Mouse (Mus musculus): ENCODE data around the gene Cobl. TPM values are rescaled to one million over a fixed set of nuclear protein-coding genes. Genes with fewer than 3 reads are reported as not detected.

Gene Cobl
- polyA plus RNA-seq, 1 experiment from 2014 or later: 15.6 TPM

DNA sequence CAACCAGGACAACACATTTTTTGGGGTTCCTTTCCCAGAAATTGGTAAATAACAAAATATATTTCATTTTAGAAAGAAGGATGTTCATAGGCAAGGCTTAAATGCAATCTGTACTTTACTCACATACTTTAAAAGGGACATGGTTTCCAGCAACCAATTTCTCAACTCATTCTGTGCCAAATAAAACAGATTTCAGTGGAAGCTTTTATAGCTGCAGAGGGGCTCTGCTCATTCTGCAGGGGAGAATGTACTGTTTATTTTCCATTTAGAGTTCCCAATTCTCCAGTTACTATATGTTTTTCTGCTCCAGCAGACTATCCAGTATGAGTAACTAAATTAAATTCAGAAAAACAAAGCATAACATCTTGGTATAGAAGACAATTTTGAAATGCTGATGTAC is 124.1 kb downstream of the Cobl start:
- H3K9ac ChIP-seq (replicated peaks): no peak overlapping the region
- no peaks in the 10 kb centered on the region for H3K36me3 ChIP-seq
- H3K27me3 ChIP-seq (replicated peaks): no peaks in the 10 kb centered on the region
- H3K9me3 ChIP-seq (replicated peaks): no peaks in the 10 kb centered on the region
- H3K4me2 ChIP-seq: no peak overlapping the region
- H3K4me1 ChIP-seq: no peaks in the 10 kb centered on the region
- H3K4me3 ChIP-seq (replicated peaks): no peak overlapping the region
- H3K27ac ChIP-seq (replicated peaks): 0 out of 2 replicates have a peak overlapping the region, but pooled peaks have one; percentile 24
- ATAC-seq (ENCODE audit: low FRiP score): no peak

DNA sequence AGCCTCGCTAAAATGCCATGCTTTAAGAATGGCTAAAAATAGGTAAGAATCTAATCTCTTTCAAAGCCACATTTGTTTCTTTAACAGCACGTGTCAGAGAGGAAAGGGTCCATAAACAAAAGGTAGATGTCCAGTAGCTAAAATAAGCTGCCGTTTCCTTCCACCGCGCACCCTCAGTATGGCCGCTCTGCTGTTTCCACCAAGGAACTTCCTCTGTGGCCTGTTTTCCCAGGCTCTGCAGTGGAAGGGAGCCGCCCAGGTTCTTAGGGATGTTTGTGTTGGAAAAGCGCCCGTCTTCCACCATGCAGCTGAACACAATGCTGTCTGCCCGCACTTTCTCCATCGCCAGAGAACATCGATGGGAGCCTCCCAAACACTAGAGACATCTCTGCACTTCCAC is 128.6 kb downstream of the Cobl start:
- WGBS: 78% methylated on average over 12 of the region's 12 CpGs
- Histone ChIP-seq H3K27ac (replicated peaks) (no peak overlapping the region), H3K36me3 (no peaks in the 10 kb centered on the region), H3K9ac (replicated peaks) (no peak overlapping the region), H3K27me3 (replicated peaks) (no peaks in the 10 kb centered on the region), H3K4me2 (no peak overlapping the region), H3K9me3 (replicated peaks) (no peaks in the 10 kb centered on the region), H3K4me3 (replicated peaks) (no peak overlapping the region), H3K4me1 (0 out of 2 replicates have a peak, but pooled peaks cover 5% of the 10 kb centered on the region)
- ATAC-seq (ENCODE audit: low FRiP score): no peak

DNA sequence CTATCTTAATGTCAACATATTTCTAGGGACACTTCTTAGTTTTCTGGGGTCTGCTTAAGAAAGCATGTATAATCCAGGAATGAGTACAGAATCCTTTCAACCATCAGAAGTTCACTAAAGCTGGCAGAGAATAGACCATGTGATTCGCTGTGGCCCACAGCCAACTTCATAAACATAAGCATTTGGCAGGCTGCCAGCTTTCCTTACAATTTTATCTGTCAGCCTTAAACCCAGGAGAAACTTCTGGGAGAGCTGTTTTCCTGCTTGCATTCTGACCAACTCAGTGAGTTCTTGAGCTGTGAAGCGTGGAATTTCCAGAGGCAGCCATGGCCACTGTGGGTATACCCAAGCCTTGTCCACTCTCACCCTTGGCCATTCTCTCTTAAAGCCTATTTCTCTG is 132.8 kb downstream of the Cobl start:
- WGBS: 52% methylated on average over 2 of the region's 2 CpGs
- Histone ChIP-seq H3K9me3 (replicated peaks) (no peaks in the 10 kb centered on the region), H3K9ac (replicated peaks) (no peak overlapping the region), H3K27me3 (replicated peaks) (no peaks in the 10 kb centered on the region), H3K36me3 (no peaks in the 10 kb centered on the region), H3K27ac (replicated peaks) (no peak overlapping the region), H3K4me2 (no peak overlapping the region), H3K4me1 (0 out of 2 replicates have a peak, but pooled peaks cover 5% of the 10 kb centered on the region), H3K4me3 (replicated peaks) (no peak overlapping the region)
- 0 out of 2 replicates have a peak, but pooled peaks have one; percentile 41 for ATAC-seq (ENCODE audit: low FRiP score)

GRCm38 (mm10) chr11:12321445-12321844 is 143.3 kb downstream of the Cobl start:
- H3K4me2 ChIP-seq: no peak overlapping the region

GRCm38 (mm10) chr11:12319318-12319717 is 145.4 kb downstream of the Cobl start:
- ATAC-seq (ENCODE audit: low FRiP score): no peak
- no peaks in the 10 kb centered on the region for H3K27me3 ChIP-seq (replicated peaks)
- H3K9ac ChIP-seq (replicated peaks): no peak overlapping the region
- no peak overlapping the region for H3K4me2 ChIP-seq
- no peak overlapping the region for H3K4me3 ChIP-seq (replicated peaks)
- H3K27ac ChIP-seq (replicated peaks): no peak overlapping the region
- WGBS: 93% methylated on average over 3 of the region's 3 CpGs
- H3K4me1 ChIP-seq: no peaks in the 10 kb centered on the region
- H3K36me3 ChIP-seq: no peaks in the 10 kb centered on the region
- H3K9me3 ChIP-seq (replicated peaks): no peaks in the 10 kb centered on the region

More at GRCm38 (mm10) chr11:12321445-12321844, 143.3 kb downstream of the Cobl start:
- 56% methylated on average over 1 of the region's 1 CpGs for WGBS
- no peak overlapping the region for H3K4me3 ChIP-seq (replicated peaks)
- H3K9ac ChIP-seq (replicated peaks): no peak overlapping the region
- no peak for ATAC-seq (ENCODE audit: low FRiP score)
- no peaks in the 10 kb centered on the region for H3K9me3 ChIP-seq (replicated peaks)
- no peaks in the 10 kb centered on the region for H3K4me1 ChIP-seq
- no peak overlapping the region for H3K27ac ChIP-seq (replicated peaks)
- H3K36me3 ChIP-seq: no peaks in the 10 kb centered on the region
- H3K27me3 ChIP-seq (replicated peaks): no peaks in the 10 kb centered on the region

DNA sequence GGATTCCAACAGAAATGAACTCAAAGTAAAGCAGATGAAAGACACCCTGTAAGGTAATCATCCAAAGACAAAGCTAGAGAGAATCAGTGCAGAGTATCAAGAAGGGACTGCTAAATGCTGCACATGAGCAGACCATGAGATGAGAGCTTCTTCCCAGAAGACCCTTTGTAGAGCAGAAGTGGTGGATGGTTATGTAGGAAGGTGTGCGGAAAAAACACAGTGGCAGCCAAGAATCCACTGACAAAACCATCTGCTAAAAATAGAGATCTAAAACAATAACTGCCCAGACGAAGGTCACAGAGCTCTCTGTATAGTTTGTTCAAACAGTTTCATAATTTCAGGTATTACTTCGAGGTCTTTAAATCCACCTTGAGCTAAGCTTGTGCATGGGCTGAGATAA is 149.1 kb downstream of the Cobl start:
- ATAC-seq (ENCODE audit: low FRiP score): no peak
- WGBS: 86% methylated on average over 3 of the region's 3 CpGs
- Histone ChIP-seq H3K4me3 (replicated peaks) (no peak overlapping the region), H3K9me3 (replicated peaks) (no peaks in the 10 kb centered on the region), H3K27me3 (replicated peaks) (no peaks in the 10 kb centered on the region), H3K36me3 (no peaks in the 10 kb centered on the region), H3K27ac (replicated peaks) (no peak overlapping the region), H3K4me1 (no peaks in the 10 kb centered on the region), H3K9ac (replicated peaks) (no peak overlapping the region), H3K4me2 (no peak overlapping the region)

GRCm38 (mm10) chr11:12314278-12315043 is 150.3 kb downstream of the Cobl start:
- no peak for ATAC-seq (ENCODE audit: low FRiP score)
- H3K36me3 ChIP-seq: no peaks in the 10 kb centered on the region
- H3K9ac ChIP-seq (replicated peaks): no peak overlapping the region
- H3K27ac ChIP-seq (replicated peaks): no peak overlapping the region
- H3K4me1 ChIP-seq: no peaks in the 10 kb centered on the region
- no peaks in the 10 kb centered on the region for H3K27me3 ChIP-seq (replicated peaks)
- no peak overlapping the region for H3K4me3 ChIP-seq (replicated peaks)
- WGBS: 82% methylated on average over 6 of the region's 6 CpGs
- no peak overlapping the region for H3K4me2 ChIP-seq
- H3K9me3 ChIP-seq (replicated peaks): no peaks in the 10 kb centered on the region

- H3K9me3 ChIP-seq (replicated peaks): no peaks in the 10 kb centered on the region
- 85% methylated on average over 6 of the region's 6 CpGs for WGBS
- no peak for ATAC-seq (ENCODE audit: low FRiP score)
- H3K9ac ChIP-seq (replicated peaks): no peak overlapping the region
- no peak overlapping the region for H3K27ac ChIP-seq (replicated peaks)
- H3K4me1 ChIP-seq: no peaks in the 10 kb centered on the region
- no peaks in the 10 kb centered on the region for H3K27me3 ChIP-seq (replicated peaks)
- no peak overlapping the region for H3K4me2 ChIP-seq
- no peak overlapping the region for H3K4me3 ChIP-seq (replicated peaks)
- H3K36me3 ChIP-seq: no peaks in the 10 kb centered on the region
These were observed 153.3 kb downstream of the Cobl start for GRCm38 (mm10) chr11:12311419-12311818.

DNA sequence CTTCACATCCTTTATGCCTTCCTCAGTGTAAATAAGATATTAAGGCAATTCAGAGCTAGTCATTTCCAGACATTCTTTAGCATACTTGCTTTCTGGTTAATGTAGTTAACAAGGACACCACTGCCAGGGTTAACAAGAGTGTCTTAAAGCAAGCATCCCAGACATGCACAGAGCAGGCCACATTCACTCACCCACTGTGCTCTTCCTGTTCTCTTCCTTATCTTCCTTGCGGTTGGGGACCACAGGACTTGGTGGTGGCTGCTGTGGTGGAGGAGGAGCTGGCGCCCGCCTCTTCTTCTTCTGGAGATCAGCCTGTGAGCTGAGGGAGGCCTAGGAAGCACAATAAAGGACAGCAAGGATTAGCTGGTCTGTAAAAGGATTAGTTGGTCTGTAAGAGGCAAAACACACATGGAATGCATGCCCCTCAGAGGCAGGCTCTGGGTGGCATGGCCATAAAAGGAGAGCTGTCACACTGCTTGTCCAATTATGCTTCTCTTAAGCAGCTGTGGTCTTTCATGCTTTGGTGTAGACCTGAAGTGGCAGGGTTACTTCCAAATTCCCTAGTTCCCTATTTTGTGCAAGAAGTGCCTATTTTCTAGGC is 155.2 kb downstream of the Cobl start:
- WGBS: 73% methylated on average over 3 of the region's 3 CpGs
- Histone ChIP-seq H3K4me1 (no peaks in the 10 kb centered on the region), H3K9ac (replicated peaks) (no peak overlapping the region), H3K4me2 (no peak overlapping the region), H3K9me3 (replicated peaks) (no peaks in the 10 kb centered on the region), H3K27me3 (replicated peaks) (no peaks in the 10 kb centered on the region), H3K4me3 (replicated peaks) (no peak overlapping the region), H3K36me3 (no peaks in the 10 kb centered on the region), H3K27ac (replicated peaks) (no peak overlapping the region)
- no peak for ATAC-seq (ENCODE audit: low FRiP score)

GRCm38 (mm10) chr11:12304879-12305278 is 159.9 kb downstream of the Cobl start:
- whole genome bisulfite sequencing: 75% methylated on average over 3 of the region's 3 CpGs
- no peaks in the 10 kb centered on the region for H3K9me3 ChIP-seq (replicated peaks)
- H3K4me3 ChIP-seq (replicated peaks): no peak overlapping the region
- no peak overlapping the region for H3K4me2 ChIP-seq
- H3K27me3 ChIP-seq (replicated peaks): no peaks in the 10 kb centered on the region
- H3K27ac ChIP-seq (replicated peaks): no peak overlapping the region
- H3K36me3 ChIP-seq: no peaks in the 10 kb centered on the region
- ATAC-seq (ENCODE audit: low FRiP score): no peak
- H3K9ac ChIP-seq (replicated peaks): no peak overlapping the region
- peaks cover 10% of the 10 kb centered on the region for H3K4me1 ChIP-seq

GRCm38 (mm10) chr11:12299701-12300446 is 164.9 kb downstream of the Cobl start:
- Histone ChIP-seq H3K36me3 (no peaks in the 10 kb centered on the region), H3K27me3 (replicated peaks) (no peaks in the 10 kb centered on the region), H3K4me3 (replicated peaks) (no peak overlapping the region), H3K9me3 (replicated peaks) (no peaks in the 10 kb centered on the region), H3K9ac (replicated peaks) (no peak overlapping the region), H3K4me2 (peak overlapping the region; percentile 19), H3K27ac (replicated peaks) (peak overlapping the region; percentile 77), H3K4me1 (peaks cover 13% of the 10 kb centered on the region)
- WGBS: 8% methylated on average over 5 of the region's 5 CpGs
- peak; percentile 86 for ATAC-seq (ENCODE audit: low FRiP score)

GRCm38 (mm10) chr11:12291654-12291935 is 173.2 kb downstream of the Cobl start:
- Histone ChIP-seq H3K9ac (replicated peaks) (no peak overlapping the region), H3K4me3 (replicated peaks) (no peak overlapping the region), H3K36me3 (no peaks in the 10 kb centered on the region), H3K4me1 (peaks cover 9% of the 10 kb centered on the region), H3K27ac (replicated peaks) (no peak overlapping the region), H3K27me3 (replicated peaks) (no peaks in the 10 kb centered on the region), H3K9me3 (replicated peaks) (no peaks in the 10 kb centered on the region), H3K4me2 (no peak overlapping the region)
- WGBS: 32% methylated on average over 3 of the region's 3 CpGs
- ATAC-seq (ENCODE audit: low FRiP score): no peak
